Mouse (Mus musculus): ENCODE measurements at regions not wholly inside any gene's neighbourhood (a gene's known extent, or its start where the extent isn't known, plus 50 kb on each side); places are given as distances from the start of the nearest gene placed in this dataset.

DNA sequence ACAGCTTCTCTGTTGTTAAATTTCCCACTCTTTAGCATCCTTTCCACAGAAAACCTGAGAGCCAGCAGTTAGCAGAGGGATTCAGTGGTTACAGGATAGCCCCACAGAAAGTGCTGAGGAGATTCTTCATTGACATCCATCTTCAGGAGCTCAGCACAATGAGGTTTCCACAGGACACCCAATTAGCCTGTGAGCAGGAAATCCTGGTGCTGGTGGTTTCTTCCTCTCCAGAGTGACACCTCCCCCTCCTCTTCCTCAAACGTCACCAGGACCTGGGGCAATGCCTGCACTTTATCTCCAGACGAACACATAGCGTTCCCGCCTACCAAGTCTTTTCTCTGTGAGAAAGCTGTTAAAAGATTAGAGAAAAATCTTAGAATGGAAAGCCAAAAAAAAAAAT, 70.7 kb downstream of the Lrrc30 start:
- TF ChIP-seq CTCF (IDR thresholded peaks at IDR 0.05; ENCODE audit: low read depth, low read length) = no peak
- no peak for TF ChIP-seq POLR2AphosphoS5 (IDR thresholded peaks at IDR 0.05; ENCODE audit: insufficient replicate concordance, low read depth, low read length)
- no peak for TF ChIP-seq GATA1 (IDR thresholded peaks at IDR 0.05; ENCODE audit: borderline replicate concordance, low read length)
- TF ChIP-seq TAL1 (conservative IDR thresholded peaks at IDR 0.05; ENCODE audit: low read depth, low read length) = no peak
- no peak for TF ChIP-seq GATA2 (IDR thresholded peaks at IDR 0.05; ENCODE audit: borderline replicate concordance, low read depth, low read length)

All from G1E (cell line).